Mouse (Mus musculus) liver, postnatal 0 days (tissue): ENCODE results near the gene Hist1h3e. TPM values are rescaled to one million over a fixed set of nuclear protein-coding genes. Genes with fewer than 3 reads are reported as not detected.

Experiments
- ATAC-seq: fragments of 200-750 bp; cut with Nextera tagmentation; 2 replicates; pipeline ENCODE4 v1.8.0; 2017; ENCODE audit warnings: mild to moderate bottlenecking, moderate library complexity
- DNase-seq: peaks from one replicate; pipeline ENCODE4 v3.0.0-alpha.2; 2016
- H3K27ac ChIP-seq: fragments of 300-500 bp; sonication (generic); 2 replicates; pipeline ENCODE4 v1.5.1; 2014; ENCODE audit warnings: antibody characterized with exemption, moderate library complexity, mild to moderate bottlenecking, low read depth
- H3K27me3 ChIP-seq: fragments of 300-500 bp; sonication (generic); 2 replicates; pipeline ENCODE4 v1.6.1; 2014; ENCODE audit warnings: low read length, control low read depth, mixed read lengths; ENCODE audit not compliant: insufficient read depth
- H3K36me3 ChIP-seq: fragments of 300-500 bp; sonication (generic); replicated peaks from 2 replicates; pipeline ENCODE4 v1.6.1; 2014; ENCODE audit warnings: mild to moderate bottlenecking, control low read depth, low read length, moderate library complexity, mixed read lengths; ENCODE audit not compliant: insufficient read depth
- H3K4me1 ChIP-seq: fragments of 300-500 bp; sonication (generic); 2 replicates; pipeline ENCODE4 v1.6.1; 2014; ENCODE audit warnings: antibody characterized with exemption, mild to moderate bottlenecking, control low read depth; ENCODE audit not compliant: insufficient read depth
- H3K4me2 ChIP-seq: fragments of 300-500 bp; sonication (generic); 2 replicates; pipeline ENCODE4 v1.6.1; 2014; ENCODE audit warnings: low read depth, mild to moderate bottlenecking, low read length, moderate library complexity, mixed read lengths
- H3K4me3 ChIP-seq: fragments of 300-500 bp; sonication (generic); 2 replicates; pipeline ENCODE4 v1.5.1; 2014; ENCODE audit warnings: low read depth, low read length
- H3K9ac ChIP-seq: fragments of 300-500 bp; sonication (generic); replicated peaks from 2 replicates; pipeline ENCODE4 v1.6.1; 2014; ENCODE audit warnings: mild to moderate bottlenecking, moderate library complexity
- H3K9me3 ChIP-seq: fragments of 300-500 bp; sonication (generic); 2 replicates; pipeline ENCODE4 v1.6.1; 2016; ENCODE audit warnings: mild to moderate bottlenecking, control low read depth, low read length, mixed read lengths
- CTCF ChIP-seq: sonication (generic); IDR thresholded peaks from 2 replicates; pipeline ENCODE4 v1.5.1; 2016; ENCODE audit warnings: antibody characterized with exemption, low read depth
- EP300 ChIP-seq: IDR thresholded peaks from 2 replicates; pipeline ENCODE4 v1.6.1; 2016; ENCODE audit warnings: antibody characterized with exemption, low read depth, mild to moderate bottlenecking
- WGBS: fragments of 180-500 bp; shearing (Covaris S2); extraction: QIAGEN DNeasy Blood & Tissue Kit; methylation state at CpG from one replicate; pipeline ENCODE4 v1.1.7; 2014; ENCODE audit not compliant: insufficient replicate concordance; 5-methylcytosine and 5-hydroxymethylcytosine counted together
- polyA plus RNA-seq: library from polyadenylated mRNA; unstranded; fragments of >200 nt; fragmentation: Nextera tagmentation; extraction: Ambion mirVana; gene quantifications from 2 replicates; pipeline ENCODE4 v1.2.1, GENCODE M21; 2015

Gene Hist1h3e
- polyA plus RNA-seq, 1 experiment from 2014 or later, result 4.6 TPM

DNA sequence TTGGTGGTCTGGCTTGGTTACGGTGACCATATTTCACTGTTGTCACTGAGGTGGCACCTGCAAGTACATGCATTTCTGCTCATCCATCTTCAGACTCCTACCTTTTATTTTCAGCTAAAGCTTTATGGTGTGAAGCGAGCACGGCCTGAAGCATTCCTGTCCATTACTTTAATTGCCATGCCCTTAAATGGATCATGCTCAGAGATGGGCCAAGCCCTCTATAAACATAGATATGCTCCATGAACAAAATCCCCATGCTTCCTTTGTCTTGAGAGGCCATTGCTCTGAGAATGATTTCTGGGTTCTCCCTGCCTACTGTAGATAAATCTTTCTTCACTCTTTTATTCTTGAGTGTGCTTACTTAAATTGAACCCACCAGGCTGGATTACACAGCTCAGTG is 42.3 kb upstream of the Hist1h3e start:
- no peak overlapping the region for H3K4me2 ChIP-seq
- H3K4me1 ChIP-seq, result peaks cover 3% of the 10 kb centered on the region; the same call in 1 of the 2 replicates
- no peaks in the 10 kb centered on the region for H3K9me3 ChIP-seq
- H3K4me3 ChIP-seq, result no peak overlapping the region
- no peak overlapping the region for H3K27ac ChIP-seq
- H3K36me3 ChIP-seq, result no peaks in the 10 kb centered on the region
- no peak for ATAC-seq
- no peaks in the 10 kb centered on the region for H3K27me3 ChIP-seq
- H3K9ac ChIP-seq, result no peak overlapping the region
- WGBS, result 94% methylated on average over 3 of the region's 3 CpGs
- TF ChIP-seq CTCF, result no peak
- no peak for TF ChIP-seq EP300
- DNase-seq, result no peak

DNA sequence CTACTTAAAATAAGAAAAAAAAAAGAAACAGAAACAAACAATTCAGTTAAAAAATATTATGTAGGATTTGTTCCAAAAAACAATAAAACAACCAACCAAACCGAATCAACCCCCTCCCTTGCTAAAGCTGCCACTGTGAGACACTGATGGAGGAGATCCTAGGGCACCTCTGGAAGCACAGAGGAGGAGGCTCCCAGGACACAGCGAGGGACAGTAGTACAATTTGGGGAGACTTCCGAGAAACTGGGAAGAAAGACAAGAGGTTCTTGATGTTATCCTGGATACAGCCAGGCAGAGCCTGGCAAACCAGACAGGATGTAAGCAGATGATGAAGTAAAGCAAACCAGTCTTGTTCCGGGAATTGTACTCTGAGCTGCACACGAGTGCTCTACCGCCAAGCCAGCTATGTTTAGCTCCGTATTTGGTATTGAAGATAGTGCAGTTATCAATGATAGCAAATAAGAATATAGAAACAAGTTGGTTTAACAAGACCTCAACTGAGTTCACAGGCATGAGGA is 41.1 kb upstream of the Hist1h3e start:
- no peak overlapping the region; the same call in 1 of the 2 replicates for H3K27ac ChIP-seq
- H3K4me3 ChIP-seq, result no peak overlapping the region
- H3K9ac ChIP-seq, result peak overlapping the region; percentile 38; the same call in 1 of the 2 replicates
- no peaks in the 10 kb centered on the region; the same call in 1 of the 2 replicates for H3K4me1 ChIP-seq
- no peaks in the 10 kb centered on the region for H3K9me3 ChIP-seq
- ATAC-seq (no peak), DNase-seq (no peak)
- no peak overlapping the region for H3K4me2 ChIP-seq
- no peaks in the 10 kb centered on the region for H3K36me3 ChIP-seq
- no peak for TF ChIP-seq EP300
- no peak for TF ChIP-seq CTCF
- no peaks in the 10 kb centered on the region for H3K27me3 ChIP-seq
- 63% methylated on average over 7 of the region's 7 CpGs for WGBS

DNA sequence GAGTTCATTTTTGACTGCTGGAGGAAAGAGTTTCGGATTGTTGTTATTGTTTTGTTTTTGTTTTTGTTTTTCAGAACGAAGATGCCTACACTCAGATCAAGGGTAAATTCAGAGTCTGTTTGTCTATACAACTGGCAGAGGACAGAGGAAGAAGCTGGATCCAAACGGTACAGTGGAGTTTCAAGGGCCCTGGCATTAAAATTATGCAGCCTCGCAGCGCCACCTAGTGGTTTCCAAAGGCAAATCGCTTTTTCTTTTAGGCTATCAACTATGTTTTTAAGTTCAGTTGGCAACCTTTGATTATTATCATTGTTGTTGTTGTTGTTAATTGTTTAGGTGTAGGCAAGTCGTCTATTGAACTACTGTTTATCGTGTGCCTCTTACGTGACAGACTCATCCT is 35.8 kb upstream of the Hist1h3e start:
- H3K4me2 ChIP-seq, result no peak overlapping the region
- no peak overlapping the region for H3K27ac ChIP-seq
- TF ChIP-seq CTCF (peak; percentile 92), EP300 (no peak; the same call in 1 of the 2 replicates)
- H3K4me1 ChIP-seq, result peaks cover 27% of the 10 kb centered on the region
- ATAC-seq (peak; percentile 20; the same call in 1 of the 2 replicates), DNase-seq (peak; percentile 89)
- H3K4me3 ChIP-seq, result no peak overlapping the region
- H3K36me3 ChIP-seq, result no peaks in the 10 kb centered on the region
- WGBS, result 7% methylated on average over 9 of the region's 9 CpGs
- no peaks in the 10 kb centered on the region for H3K27me3 ChIP-seq
- H3K9ac ChIP-seq, result no peak overlapping the region
- H3K9me3 ChIP-seq, result no peaks in the 10 kb centered on the region

DNA sequence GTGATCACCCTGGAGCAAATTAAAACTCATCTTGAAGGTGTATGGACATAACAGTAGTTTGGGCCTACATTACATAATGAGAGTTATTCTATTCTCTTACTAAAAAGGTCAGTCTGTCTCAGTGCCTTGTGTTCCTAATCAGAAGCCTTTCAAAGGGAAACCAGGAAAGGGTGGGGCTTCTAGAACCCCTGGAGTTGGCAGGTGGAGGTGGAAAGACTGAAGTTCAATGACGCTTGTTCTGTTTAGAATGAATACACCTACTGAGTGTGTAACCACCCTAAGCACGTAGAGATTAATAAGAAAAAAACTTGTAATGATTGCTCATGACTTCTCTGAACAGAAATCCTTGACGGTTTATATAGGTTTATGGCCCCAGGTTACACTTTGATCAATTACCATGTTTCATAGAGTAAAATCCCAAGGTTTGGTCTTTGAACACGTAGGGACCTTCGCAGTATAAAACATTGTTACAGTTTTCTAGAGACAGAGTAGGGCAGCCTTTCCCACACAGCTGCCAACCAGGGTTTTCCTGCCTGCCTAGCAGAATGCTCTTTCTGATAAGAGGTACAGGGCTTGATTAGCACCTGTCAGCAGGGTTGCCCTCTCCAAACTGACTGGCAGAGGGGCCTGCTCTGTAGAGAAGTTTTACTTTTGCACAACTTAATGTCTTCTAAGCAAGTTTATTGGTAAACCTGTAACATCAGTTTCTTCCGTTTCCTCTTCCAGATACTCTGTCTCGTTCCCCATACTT is 33.6 kb upstream of the Hist1h3e start:
- Histone ChIP-seq H3K36me3 (no peaks in the 10 kb centered on the region), H3K9me3 (no peaks in the 10 kb centered on the region), H3K4me2 (peak overlapping the region; percentile 47), H3K27me3 (no peaks in the 10 kb centered on the region), H3K27ac (peak overlapping the region; percentile 84), H3K4me3 (no peak overlapping the region), H3K4me1 (peaks cover 30% of the 10 kb centered on the region), H3K9ac (peak overlapping the region; percentile 54)
- ATAC-seq (peak; percentile 97), DNase-seq (peak; percentile 40)
- TF ChIP-seq CTCF (no peak), EP300 (peak; percentile 92)
- WGBS, result 60% methylated on average over 7 of the region's 7 CpGs

DNA sequence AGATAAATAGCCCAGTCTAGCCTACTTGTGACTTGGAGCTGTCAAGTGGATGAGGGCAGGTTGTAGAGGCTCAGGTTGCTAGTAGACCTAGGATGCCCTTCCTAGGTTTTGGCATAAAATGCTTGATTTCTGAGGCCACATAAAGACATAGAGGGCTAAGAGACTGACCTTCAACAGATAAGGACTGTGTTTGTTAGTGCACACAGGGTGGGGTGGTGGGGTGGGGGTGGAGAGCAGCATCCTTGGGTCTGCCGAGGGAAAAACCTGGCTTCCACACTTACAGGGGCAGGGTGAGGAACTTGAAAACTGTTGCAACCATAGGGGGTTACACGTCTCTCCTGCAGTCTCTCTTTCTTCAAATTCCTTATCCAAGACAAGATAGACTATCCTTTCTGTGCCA is 33.0 kb upstream of the Hist1h3e start:
- peak overlapping the region; percentile 54 for H3K9ac ChIP-seq
- ATAC-seq (no peak), DNase-seq (no peak)
- H3K4me3 ChIP-seq, result no peak overlapping the region
- H3K27me3 ChIP-seq, result no peaks in the 10 kb centered on the region
- WGBS, result 54% methylated on average over 2 of the region's 2 CpGs
- H3K9me3 ChIP-seq, result no peaks in the 10 kb centered on the region
- H3K27ac ChIP-seq, result peak overlapping the region; percentile 84
- H3K4me1 ChIP-seq, result peaks cover 30% of the 10 kb centered on the region
- H3K36me3 ChIP-seq, result no peaks in the 10 kb centered on the region
- TF ChIP-seq CTCF (no peak), EP300 (no peak)
- peak overlapping the region; percentile 47 for H3K4me2 ChIP-seq

DNA sequence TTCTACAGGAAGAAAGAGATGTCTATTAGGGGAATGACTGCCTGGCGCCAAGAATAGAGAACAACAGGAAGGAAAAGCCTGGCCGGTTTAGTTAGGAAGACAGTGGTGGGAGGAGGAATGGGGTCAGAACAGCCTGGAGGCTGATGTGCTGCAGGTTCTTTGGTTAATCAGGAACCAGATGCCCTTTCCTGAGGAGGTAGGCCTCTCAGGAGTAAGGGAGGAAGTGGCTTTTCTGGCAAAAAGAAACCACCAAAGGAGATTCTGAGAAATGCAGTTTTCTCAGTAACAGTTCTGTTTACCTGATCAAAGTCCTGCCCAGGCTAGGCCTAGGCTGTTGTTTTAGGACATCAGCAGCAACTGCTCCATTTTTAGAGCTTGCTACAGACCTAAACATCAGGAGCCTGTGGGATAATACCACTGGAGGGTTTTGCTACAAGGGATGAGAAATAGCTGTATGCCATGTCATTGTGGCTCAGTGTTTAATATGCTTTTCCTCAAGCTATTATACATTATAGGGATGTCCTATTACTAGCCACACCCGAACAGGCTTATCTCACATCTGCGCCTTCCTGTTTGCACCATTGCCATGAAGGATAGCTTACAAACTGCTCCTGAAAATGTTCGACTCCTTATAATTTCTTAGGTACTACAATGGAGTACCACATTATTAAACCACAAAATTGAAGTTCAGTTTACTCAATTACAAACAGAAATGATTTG is 31.0 kb upstream of the Hist1h3e start:
- WGBS, result 19% methylated on average over 5 of the region's 5 CpGs
- DNase-seq, result no peak
- Histone ChIP-seq H3K9ac (0 out of 2 replicates have a peak overlapping the region, but pooled peaks have one; percentile 42), H3K4me2 (peak overlapping the region; percentile 24), H3K27ac (peak overlapping the region; percentile 78), H3K4me1 (peaks cover 35% of the 10 kb centered on the region), H3K4me3 (no peak overlapping the region), H3K36me3 (no peaks in the 10 kb centered on the region), H3K9me3 (no peaks in the 10 kb centered on the region), H3K27me3 (no peaks in the 10 kb centered on the region)
- ATAC-seq, result no peak
- no peak for TF ChIP-seq CTCF
- TF ChIP-seq EP300, result no peak
